Mouse (Mus musculus) cortical plate, adult 2 months (tissue): ENCODE measurements at regions not wholly inside any gene's neighbourhood (a gene's known extent, or its start where the extent isn't known, plus 50 kb on each side); places are given as distances from the start of the nearest gene placed in this dataset.

Source experiments
- CTCF ChIP-seq: fragments of 200-500 bp; IDR thresholded peaks from 2 replicates; pipeline ENCODE4 v1.5.1; 2011; ENCODE audit warnings: mild to moderate bottlenecking, control low read depth, low read length; ENCODE audit not compliant: insufficient read depth; ENCODE audit errors: extremely low read depth
- POLR2A ChIP-seq: fragments of 200-500 bp; IDR thresholded peaks from 2 replicates; pipeline ENCODE4 v1.6.1; 2011; ENCODE audit warnings: mild to moderate bottlenecking, low read length, control low read depth; ENCODE audit not compliant: insufficient read depth; ENCODE audit errors: extremely low read depth

- no peak for TF ChIP-seq CTCF
- TF ChIP-seq POLR2A = no peak
Measured at GRCm38 (mm10) chr13:110569180-110569512, 174.3 kb downstream of the Plk2 start.
